ENCODE assay signal across 10 mouse cellular contexts in genomic region chr5:66069133-66069469, GRCm38 (mm10).
DNase-seq lines count a peak whose midpoint lies in the region; ATAC-seq and TF ChIP-seq lines count a peak whose summit lies in the region.
"Had no signal": no experiment of that assay in that cellular context is flagged by ENCODE, and none has a peak within 500 bp of the region (broad histone marks: within the 10 kb centered on the region; RNA-seq: fewer than 3 reads in every experiment).

No protein-coding gene starts in this region.

- H3K79me2 ChIP-seq in heart, adult 2 months (replicated peaks; ENCODE audit: control insufficient read depth, insufficient read depth, low read length): no peaks in the 10 kb centered on the region
- H3K79me2 ChIP-seq in MEL (ENCODE audit: control insufficient read depth, insufficient read depth, low read length, poor library complexity): no peaks in the 10 kb centered on the region
- peaks cover 99% of the 10 kb centered on the region for H3K79me2 ChIP-seq in macrophage (ENCODE audit: inconsistent target)

- TF ChIP-seq CTCF in heart, adult 2 months (IDR thresholded peaks at IDR 0.05): no peak
- no peak for TF ChIP-seq CTCF in MEL (IDR thresholded peaks at IDR 0.05 in 2 of 3, conservative IDR thresholded peaks at IDR 0.05 in 1 of 3; ENCODE audit: control insufficient read depth in 1 of 3, insufficient read depth in 1 of 3, low read depth in 2 of 3, low read length in 3 of 3, poor library complexity in 1 of 3, severe bottlenecking in 1 of 3)

- DNase-seq in heart, adult 2 months: no peak
- DNase-seq in MEL (ENCODE audit: low read depth, low spot score): peak; percentile 21
- no peak for DNase-seq in layer of hippocampus, adult 9-10 months (ENCODE audit: low spot score)
- no peak for DNase-seq in embryo, embryonic 10.5 days (ENCODE audit: low spot score)
- no peak for DNase-seq in Muller cell, postnatal 12 days (ENCODE audit: inconsistent ontology term)
- DNase-seq: cerebellum, adult 11 months had no signal

- no peak for TF ChIP-seq RAD21 in MEL (IDR thresholded peaks at IDR 0.05; ENCODE audit: low read depth, low read length)

- no peak overlapping the region for H3K9ac ChIP-seq in heart, embryonic 16.5 days (ENCODE audit: low read length)
- no peak overlapping the region for H3K9ac ChIP-seq in heart, adult 2 months (ENCODE audit: low read depth, low read length)
- H3K9ac ChIP-seq in MEL (ENCODE audit: control insufficient read depth, low read depth, low read length, poor library complexity, severe bottlenecking): no peak overlapping the region; the same call in 1 of the 2 replicates
- H3K9ac ChIP-seq in hindbrain, embryonic 12.5 days: no peak overlapping the region

- H3K4me1 ChIP-seq in heart, embryonic 16.5 days (ENCODE audit: control insufficient read depth, insufficient read depth, low read length): peaks cover 13% of the 10 kb centered on the region
- H3K4me1 ChIP-seq in heart, adult 2 months (ENCODE audit: control insufficient read depth, insufficient read depth, low read length): peaks cover 3% of the 10 kb centered on the region
- H3K4me1 ChIP-seq in MEL (ENCODE audit: control insufficient read depth in 1 of 2, insufficient read depth in 2 of 2, low read length in 2 of 2): peaks cover 6 to 18% of the 10 kb centered on the region in 2 experiments
- peaks cover 9% of the 10 kb centered on the region for H3K4me1 ChIP-seq in hindbrain, embryonic 12.5 days

- no peak for ATAC-seq in heart, embryonic 16.5 days (replicated peaks; ENCODE audit: extremely low read depth, insufficient read depth, low FRiP score)
- ATAC-seq in hindbrain, embryonic 12.5 days (ENCODE audit: low FRiP score): no peak

- no peaks in the 10 kb centered on the region for H3K36me3 ChIP-seq in heart, embryonic 16.5 days (ENCODE audit: control insufficient read depth, insufficient read depth)
- no peaks in the 10 kb centered on the region for H3K36me3 ChIP-seq in heart, adult 2 months (ENCODE audit: control insufficient read depth, insufficient read depth, low read length)
- H3K36me3 ChIP-seq in MEL (ENCODE audit: control insufficient read depth in 1 of 2, insufficient read depth in 2 of 2, low read length in 2 of 2): peaks cover 0 to 10% of the 10 kb centered on the region in 2 experiments; a peak in 2 of 4 replicates
- H3K36me3 ChIP-seq in hindbrain, embryonic 12.5 days: no peaks in the 10 kb centered on the region
- no peaks in the 10 kb centered on the region for H3K36me3 ChIP-seq in macrophage (ENCODE audit: inconsistent target)
- H3K36me3 ChIP-seq: G1E had no signal

- no peaks in the 10 kb centered on the region for H3K9me3 ChIP-seq in heart, embryonic 16.5 days (replicated peaks; ENCODE audit: control insufficient read depth, low read length)
- H3K9me3 ChIP-seq in MEL (replicated peaks; ENCODE audit: insufficient read depth, low read length): no peaks in the 10 kb centered on the region
- H3K9me3 ChIP-seq in hindbrain, embryonic 12.5 days (replicated peaks): no peaks in the 10 kb centered on the region

- peak overlapping the region; percentile 87 for H3K4me2 ChIP-seq in heart, embryonic 16.5 days (ENCODE audit: low read depth, low read length)
- H3K4me2 ChIP-seq in hindbrain, embryonic 12.5 days (replicated peaks): peak overlapping the region; percentile 63; the same call in 1 of the 2 replicates

- no peak for TF ChIP-seq EP300 in heart, adult 2 months (IDR thresholded peaks at IDR 0.05; ENCODE audit: insufficient read depth, low read depth, low read length)
- no peak for TF ChIP-seq EP300 in MEL (IDR thresholded peaks at IDR 0.05; ENCODE audit: low read depth in 1 of 2, low read length in 2 of 2)

- TF ChIP-seq POLR2A in heart, adult 2 months (IDR thresholded peaks at IDR 0.05; ENCODE audit: insufficient read depth, low read depth, low read length): no peak
- no peak for TF ChIP-seq POLR2A in MEL (IDR thresholded peaks at IDR 0.05; ENCODE audit: control insufficient read depth in 1 of 2, insufficient read depth in 1 of 2, low read depth in 1 of 2, low read length in 2 of 2, poor library complexity in 1 of 2)

- intact Hi-C loops in heart, adult 2 months (cut with DNase I): no loop called here

- no peak overlapping the region for H3K27ac ChIP-seq in heart, embryonic 16.5 days (ENCODE audit: low read length)
- H3K27ac ChIP-seq in heart, adult 2 months: no peak overlapping the region
- H3K27ac ChIP-seq in MEL (ENCODE audit: control insufficient read depth, low read depth, low read length): no peak overlapping the region
- no peak overlapping the region for H3K27ac ChIP-seq in hindbrain, embryonic 12.5 days
- H3K27ac ChIP-seq in macrophage: peak overlapping the region; percentile 88

- H3K4me3 ChIP-seq in heart, embryonic 16.5 days (ENCODE audit: low read length): peak overlapping the region; percentile 58
- no peak overlapping the region for H3K4me3 ChIP-seq in heart, adult 2 months
- peak overlapping the region; percentile 85 to 86; a peak in 3 of 4 replicates for H3K4me3 ChIP-seq in MEL (ENCODE audit: control insufficient read depth in 1 of 2, insufficient read depth in 1 of 2, low read depth in 2 of 2, low read length in 2 of 2)
- H3K4me3 ChIP-seq in hindbrain, embryonic 12.5 days: no peak overlapping the region
- H3K4me3 ChIP-seq in macrophage (ENCODE audit: inconsistent target): peak overlapping the region; percentile 34

- H3K27me3 ChIP-seq in heart, embryonic 16.5 days (ENCODE audit: control insufficient read depth, insufficient read depth, low read length): no peaks in the 10 kb centered on the region
- H3K27me3 ChIP-seq in heart, adult 2 months (ENCODE audit: control insufficient read depth, insufficient read depth, low read length): no peaks in the 10 kb centered on the region
- no peaks in the 10 kb centered on the region; a peak in 1 of 4 replicates for H3K27me3 ChIP-seq in MEL (ENCODE audit: control insufficient read depth in 1 of 2, insufficient read depth in 2 of 2, low read length in 2 of 2)
- H3K27me3 ChIP-seq in hindbrain, embryonic 12.5 days: peaks cover 2% of the 10 kb centered on the region; the same call in 1 of the 2 replicates

- 58% methylated on average over 7 of the region's 7 CpGs for WGBS in heart, embryonic 16.5 days
- WGBS in heart, adult 2 months: 53% methylated on average over 7 of the region's 7 CpGs
- WGBS in hindbrain, embryonic 12.5 days: 43% methylated on average over 7 of the region's 7 CpGs
- 4% methylated on average over 7 of the region's 7 CpGs for WGBS in macrophage (ENCODE audit: missing documents)

TF ChIP-seq in MEL, 35 proteins besides CTCF, POLR2A, EP300 and RAD21:
- TF ChIP-seq MEF2A (IDR thresholded peaks at IDR 0.05; ENCODE audit: extremely low read depth, insufficient replicate concordance, low read depth, low read length, poor library complexity, severe bottlenecking): no peak
- TF ChIP-seq UBTF (IDR thresholded peaks at IDR 0.05; ENCODE audit: borderline replicate concordance, insufficient read depth, low read depth, low read length): no peak
- no peak for TF ChIP-seq HCFC1 (IDR thresholded peaks at IDR 0.05; ENCODE audit: low read depth, low read length)
- TF ChIP-seq SMC3 (IDR thresholded peaks at IDR 0.05; ENCODE audit: low read depth, low read length): no peak
- no peak for TF ChIP-seq JUND (IDR thresholded peaks at IDR 0.05; ENCODE audit: low read depth, low read length)
- no peak for TF ChIP-seq TAL1 (IDR thresholded peaks at IDR 0.05; ENCODE audit: low read length)
- no peak for TF ChIP-seq GATA1 (IDR thresholded peaks at IDR 0.05; ENCODE audit: low read depth, low read length)
- TF ChIP-seq ZNF384 (IDR thresholded peaks at IDR 0.05; ENCODE audit: low read depth, low read length): peak; percentile 76; the same call in 1 of the 2 replicates

Comparison
In these comparisons a context has a peak if more than half of its experiments do, and no peak if none do; other contexts are left out.
1. H3K4me3 ChIP-seq: peak in heart, embryonic 16.5 days (single experiment), MEL (2 of 2) and macrophage (single experiment); none in heart, adult 2 months (single experiment) and hindbrain, embryonic 12.5 days (single experiment).